Mouse (Mus musculus): ENCODE measurements around the gene Ibtk. TPM values are rescaled to one million over a fixed set of nuclear protein-coding genes. Genes with fewer than 3 reads are reported as not detected.

The Ibtk gene
- polyA plus RNA-seq, 1 experiment, result 6.1 TPM

DNA sequence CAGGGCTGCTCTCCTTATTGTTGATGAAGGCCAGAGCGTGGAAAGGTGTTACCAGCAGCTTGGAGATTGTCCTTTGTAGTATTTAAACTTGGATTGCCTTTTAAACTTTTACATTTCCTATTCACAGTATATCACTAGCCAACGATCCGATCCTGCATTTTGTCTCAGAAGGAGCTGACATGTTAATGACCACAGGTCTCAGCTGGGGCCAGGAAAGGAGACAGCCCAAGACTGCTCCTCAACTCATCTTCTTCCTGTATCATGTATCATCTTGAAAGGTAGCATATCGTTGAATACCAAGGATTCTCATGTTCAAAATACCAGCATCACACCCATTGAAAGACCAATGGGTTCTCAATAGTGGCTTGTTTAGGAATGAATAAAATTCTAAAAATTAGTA lies 21.2 kb upstream of the Ibtk start:
- no peak for TF ChIP-seq CTCF (conservative IDR thresholded peaks at IDR 0.05; ENCODE audit: insufficient read depth, insufficient read length, low read depth, low read length)
- no peak for TF ChIP-seq POLR2A (IDR thresholded peaks at IDR 0.05; ENCODE audit: low read depth, low read length)
- no peak overlapping the region for H3K4me3 ChIP-seq (ENCODE audit: insufficient read depth, low read depth, low read length)
- H3K27ac ChIP-seq (ENCODE audit: insufficient read depth, low read depth, low read length), result no peak overlapping the region
- H3K4me1 ChIP-seq (ENCODE audit: control insufficient read depth, insufficient read depth, low read length), result no peaks in the 10 kb centered on the region
- no peaks in the 10 kb centered on the region for H3K36me3 ChIP-seq (ENCODE audit: control insufficient read depth, insufficient read depth, low read length)
- WGBS, result 38% methylated on average over 4 of the region's 4 CpGs
- H3K27me3 ChIP-seq (replicated peaks; ENCODE audit: control insufficient read depth, insufficient read depth, low read length), result no peaks in the 10 kb centered on the region
- no peak for DNase-seq

DNA sequence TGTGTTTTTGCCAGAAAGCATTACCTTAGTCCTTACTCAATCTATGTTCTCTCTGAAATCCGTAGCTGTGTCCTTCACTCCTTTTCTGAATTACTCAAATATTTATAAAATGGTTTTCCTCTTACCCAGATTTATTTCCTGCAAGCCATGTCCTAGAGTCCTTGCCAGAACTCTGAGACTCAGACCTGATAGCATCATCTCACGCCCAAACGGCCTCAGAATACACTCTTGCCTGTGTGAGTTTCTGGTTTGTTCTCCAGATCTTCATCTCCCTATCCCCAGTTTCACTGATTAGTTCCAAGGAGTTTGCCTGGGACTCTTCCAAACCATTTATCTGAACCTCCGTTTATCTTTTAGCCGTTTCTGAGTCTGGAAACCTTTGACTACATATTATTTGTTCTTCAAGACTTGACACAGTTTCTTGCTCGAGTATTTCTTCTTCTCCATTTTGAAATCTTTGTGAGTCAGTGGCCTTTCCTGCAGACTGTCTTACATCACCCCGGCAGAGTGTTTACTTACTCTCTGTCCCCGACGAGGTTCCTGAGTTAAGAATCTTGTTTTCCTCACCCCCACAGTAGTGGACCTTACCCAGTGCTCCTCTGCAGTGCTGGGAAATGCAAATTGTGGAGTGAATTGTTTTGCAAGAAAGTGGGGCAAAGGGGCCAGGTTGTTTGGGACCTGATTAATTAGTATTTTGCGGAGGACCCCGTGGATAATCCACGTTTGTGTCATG lies 20.1 kb upstream of the Ibtk start:
- no peak overlapping the region for H3K27ac ChIP-seq (ENCODE audit: insufficient read depth, low read depth, low read length)
- TF ChIP-seq POLR2A (IDR thresholded peaks at IDR 0.05; ENCODE audit: low read depth, low read length) (no peak), CTCF (conservative IDR thresholded peaks at IDR 0.05; ENCODE audit: insufficient read depth, insufficient read length, low read depth, low read length) (no peak)
- 53% methylated on average over 12 of the region's 12 CpGs for WGBS
- peak; percentile 11 for DNase-seq
- H3K36me3 ChIP-seq (ENCODE audit: control insufficient read depth, insufficient read depth, low read length), result no peaks in the 10 kb centered on the region
- H3K27me3 ChIP-seq (replicated peaks; ENCODE audit: control insufficient read depth, insufficient read depth, low read length), result no peaks in the 10 kb centered on the region
- H3K4me3 ChIP-seq (ENCODE audit: insufficient read depth, low read depth, low read length), result no peak overlapping the region
- no peaks in the 10 kb centered on the region for H3K4me1 ChIP-seq (ENCODE audit: control insufficient read depth, insufficient read depth, low read length)

DNA sequence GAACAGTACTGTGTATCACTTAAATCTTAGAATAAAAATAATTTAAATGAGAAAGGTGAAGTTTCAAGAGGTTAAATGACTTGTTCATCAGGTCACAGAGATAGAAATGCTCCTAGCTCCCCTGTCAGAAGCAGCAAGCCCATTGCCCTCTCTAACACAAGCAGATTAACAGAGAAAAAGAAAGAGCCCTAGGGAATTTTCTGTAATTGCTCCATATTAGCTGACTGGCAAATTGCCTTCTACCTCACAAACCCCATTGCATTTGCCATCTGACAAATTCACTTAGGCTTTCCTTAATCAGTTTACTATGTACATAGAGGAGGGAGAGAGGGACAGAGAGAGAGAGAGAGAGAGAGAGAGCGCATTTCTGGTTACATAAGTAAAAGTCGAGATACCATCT lies 18.1 kb upstream of the Ibtk start:
- 87% methylated on average over 2 of the region's 2 CpGs for WGBS
- no peak for DNase-seq
- no peak for TF ChIP-seq CTCF (conservative IDR thresholded peaks at IDR 0.05; ENCODE audit: insufficient read depth, insufficient read length, low read depth, low read length)
- no peak for TF ChIP-seq POLR2A (IDR thresholded peaks at IDR 0.05; ENCODE audit: low read depth, low read length)

DNA sequence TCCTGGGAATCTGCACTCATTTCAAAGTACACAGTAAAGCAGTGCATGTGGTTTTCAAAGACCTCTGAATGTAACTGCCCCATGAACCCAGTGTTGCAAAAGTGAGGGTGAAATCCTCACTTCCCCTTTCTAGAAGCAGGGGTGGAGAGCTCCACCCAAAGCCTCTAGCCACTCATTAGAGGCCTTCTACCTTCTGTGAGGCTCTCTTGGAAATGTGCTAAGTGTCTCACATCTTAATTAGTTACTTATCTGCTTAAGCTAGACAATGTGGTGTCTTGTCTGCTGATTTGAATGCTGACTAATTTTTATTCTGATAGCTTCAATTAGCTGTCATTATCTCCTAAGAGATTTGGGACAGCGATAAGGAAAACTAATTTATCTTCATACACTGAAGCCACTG lies 13.3 kb upstream of the Ibtk start:
- no peak for DNase-seq
- Histone ChIP-seq H3K36me3 (ENCODE audit: control insufficient read depth, insufficient read depth, low read length) (no peaks in the 10 kb centered on the region), H3K4me1 (ENCODE audit: control insufficient read depth, insufficient read depth, low read length) (no peaks in the 10 kb centered on the region), H3K27me3 (replicated peaks; ENCODE audit: control insufficient read depth, insufficient read depth, low read length) (no peaks in the 10 kb centered on the region), H3K27ac (ENCODE audit: insufficient read depth, low read depth, low read length) (no peak overlapping the region), H3K4me3 (ENCODE audit: insufficient read depth, low read depth, low read length) (no peak overlapping the region)
- 83% methylated on average over 1 of the region's 1 CpGs for WGBS
- TF ChIP-seq CTCF (conservative IDR thresholded peaks at IDR 0.05; ENCODE audit: insufficient read depth, insufficient read length, low read depth, low read length), result no peak
- no peak for TF ChIP-seq POLR2A (IDR thresholded peaks at IDR 0.05; ENCODE audit: low read depth, low read length)

More for the DNA sequence above, 18.1 kb upstream of the Ibtk start:
- H3K4me1 ChIP-seq (ENCODE audit: control insufficient read depth, insufficient read depth, low read length), result no peaks in the 10 kb centered on the region
- H3K27ac ChIP-seq (ENCODE audit: insufficient read depth, low read depth, low read length), result no peak overlapping the region
- H3K4me3 ChIP-seq (ENCODE audit: insufficient read depth, low read depth, low read length), result no peak overlapping the region
- H3K27me3 ChIP-seq (replicated peaks; ENCODE audit: control insufficient read depth, insufficient read depth, low read length), result no peaks in the 10 kb centered on the region
- no peaks in the 10 kb centered on the region for H3K36me3 ChIP-seq (ENCODE audit: control insufficient read depth, insufficient read depth, low read length)

DNA sequence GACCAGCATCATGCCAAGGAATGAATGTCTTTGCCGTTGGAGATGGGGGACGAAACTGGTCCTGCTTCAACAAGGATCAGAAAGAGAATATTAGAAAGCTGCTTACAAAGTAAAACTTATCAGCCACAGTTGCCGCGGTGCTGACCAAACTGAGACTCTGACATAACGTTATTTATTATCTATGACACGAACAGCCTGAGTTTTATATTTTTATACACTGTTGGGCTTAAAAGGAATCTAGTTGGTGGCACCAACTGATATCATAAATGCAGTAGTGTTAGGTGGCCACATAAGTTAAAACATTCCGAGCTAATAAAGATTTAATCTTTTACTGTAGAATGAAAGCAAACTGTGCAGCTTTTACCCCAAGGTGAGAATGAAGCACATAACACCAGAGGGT lies 1.7 kb upstream of the Ibtk start:
- WGBS, result 89% methylated on average over 7 of the region's 7 CpGs
- Histone ChIP-seq H3K36me3 (ENCODE audit: control insufficient read depth, insufficient read depth, low read length) (no peaks in the 10 kb centered on the region), H3K27me3 (replicated peaks; ENCODE audit: control insufficient read depth, insufficient read depth, low read length) (no peaks in the 10 kb centered on the region), H3K27ac (ENCODE audit: insufficient read depth, low read depth, low read length) (no peak overlapping the region), H3K4me3 (ENCODE audit: insufficient read depth, low read depth, low read length) (no peak overlapping the region), H3K4me1 (ENCODE audit: control insufficient read depth, insufficient read depth, low read length) (peaks cover 4% of the 10 kb centered on the region)
- DNase-seq, result no peak
- TF ChIP-seq CTCF (conservative IDR thresholded peaks at IDR 0.05; ENCODE audit: insufficient read depth, insufficient read length, low read depth, low read length) (no peak), POLR2A (IDR thresholded peaks at IDR 0.05; ENCODE audit: low read depth, low read length) (no peak)

DNA sequence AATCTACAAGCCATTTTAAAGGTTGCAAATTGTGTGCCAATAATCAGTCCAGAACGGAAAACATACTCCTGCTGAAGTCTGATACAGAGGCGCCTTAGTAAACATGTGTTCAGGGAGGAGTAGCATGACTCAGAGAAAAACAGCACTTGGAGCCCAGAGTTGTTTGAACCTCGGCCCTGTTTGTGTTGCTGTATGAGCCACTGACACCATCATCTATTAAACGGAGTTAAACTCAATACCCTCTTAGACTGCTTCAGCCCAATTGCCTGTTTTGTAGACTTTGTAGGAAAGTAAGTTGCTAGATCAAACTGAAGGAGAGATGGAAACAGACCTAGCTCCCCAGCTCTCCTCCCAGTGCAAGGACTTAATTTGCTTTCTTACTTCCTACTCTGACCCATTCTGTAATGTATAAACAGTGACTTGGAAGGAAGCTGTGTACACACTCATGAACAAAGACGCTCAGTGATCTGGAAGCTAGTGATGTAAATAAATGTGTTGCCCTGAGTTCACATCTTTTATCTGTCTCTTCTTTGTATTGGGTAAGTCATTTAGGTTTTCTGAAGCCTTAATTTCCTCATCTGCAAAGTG lies 882 bp upstream of the Ibtk start:
- peak; percentile 53 for DNase-seq
- TF ChIP-seq CTCF (conservative IDR thresholded peaks at IDR 0.05; ENCODE audit: insufficient read depth, insufficient read length, low read depth, low read length) (no peak), POLR2A (IDR thresholded peaks at IDR 0.05; ENCODE audit: low read depth, low read length) (no peak)
- H3K4me1 ChIP-seq (ENCODE audit: control insufficient read depth, insufficient read depth, low read length), result peaks cover 4% of the 10 kb centered on the region
- H3K27ac ChIP-seq (ENCODE audit: insufficient read depth, low read depth, low read length), result peak overlapping the region; percentile 80
- no peaks in the 10 kb centered on the region for H3K36me3 ChIP-seq (ENCODE audit: control insufficient read depth, insufficient read depth, low read length)
- H3K4me3 ChIP-seq (ENCODE audit: insufficient read depth, low read depth, low read length), result peak overlapping the region; percentile 74
- no peaks in the 10 kb centered on the region for H3K27me3 ChIP-seq (replicated peaks; ENCODE audit: control insufficient read depth, insufficient read depth, low read length)
- WGBS, result 16% methylated on average over 5 of the region's 5 CpGs
